Mouse (Mus musculus): Measurements from ENCODE around the gene Kcns1. TPM values are rescaled to one million over a fixed set of nuclear protein-coding genes. Genes with fewer than 3 reads are reported as not detected.

The Kcns1 gene
- polyA plus RNA-seq, 1 experiment from 2014 or later: not detected

GRCm38 (mm10) chr2:164135367-164135766 lies 35.5 kb downstream of the Kcns1 start:
- no peaks in the 10 kb centered on the region for H3K4me1 ChIP-seq
- no peaks in the 10 kb centered on the region for H3K27me3 ChIP-seq (replicated peaks; ENCODE audit: low read depth, poor library complexity, severe bottlenecking)
- DNase-seq (ENCODE audit: low spot score): no peak
- WGBS: 73% methylated on average over 1 of the region's 1 CpGs
- H3K4me3 ChIP-seq: no peak overlapping the region
- H3K9me3 ChIP-seq: no peaks in the 10 kb centered on the region
- H3K36me3 ChIP-seq (replicated peaks): peaks cover 30% of the 10 kb centered on the region
- no peak overlapping the region for H3K27ac ChIP-seq (replicated peaks)

GRCm38 (mm10) chr2:164134563-164134962 lies 36.4 kb downstream of the Kcns1 start:
- H3K9me3 ChIP-seq: no peaks in the 10 kb centered on the region
- 66% methylated on average over 6 of the region's 6 CpGs for WGBS

GRCm38 (mm10) chr2:164131586-164131985 lies 39.3 kb downstream of the Kcns1 start:
- Histone ChIP-seq H3K27me3 (replicated peaks; ENCODE audit: low read depth, poor library complexity, severe bottlenecking) (no peaks in the 10 kb centered on the region), H3K27ac (replicated peaks) (no peak overlapping the region), H3K4me1 (no peaks in the 10 kb centered on the region), H3K9me3 (no peaks in the 10 kb centered on the region), H3K36me3 (replicated peaks) (peaks cover 29% of the 10 kb centered on the region), H3K4me3 (no peak overlapping the region)
- DNase-seq (ENCODE audit: low spot score): no peak
- WGBS: 74% methylated on average over 1 of the region's 1 CpGs

More at GRCm38 (mm10) chr2:164134563-164134962, 36.4 kb downstream of the Kcns1 start:
- H3K36me3 ChIP-seq (replicated peaks): peaks cover 22% of the 10 kb centered on the region
- DNase-seq (ENCODE audit: low spot score): no peak
- H3K27me3 ChIP-seq (replicated peaks; ENCODE audit: low read depth, poor library complexity, severe bottlenecking): no peaks in the 10 kb centered on the region
- H3K4me3 ChIP-seq: no peak overlapping the region
- H3K4me1 ChIP-seq: no peaks in the 10 kb centered on the region
- no peak overlapping the region for H3K27ac ChIP-seq (replicated peaks)

GRCm38 (mm10) chr2:164128576-164129411 lies 42.1 kb downstream of the Kcns1 start:
- no peaks in the 10 kb centered on the region for H3K27me3 ChIP-seq (replicated peaks; ENCODE audit: low read depth, poor library complexity, severe bottlenecking)
- no peak overlapping the region for H3K27ac ChIP-seq (replicated peaks)
- no peaks in the 10 kb centered on the region for H3K4me1 ChIP-seq
- DNase-seq (ENCODE audit: low spot score): no peak
- no peaks in the 10 kb centered on the region for H3K9me3 ChIP-seq
- WGBS: 93% methylated on average over 12 of the region's 12 CpGs
- peaks cover 43% of the 10 kb centered on the region for H3K36me3 ChIP-seq (replicated peaks)
- H3K4me3 ChIP-seq: no peak overlapping the region

- H3K9me3 ChIP-seq: no peaks in the 10 kb centered on the region
- H3K4me1 ChIP-seq: no peaks in the 10 kb centered on the region
- no peak overlapping the region for H3K27ac ChIP-seq (replicated peaks)
- peaks cover 46% of the 10 kb centered on the region for H3K36me3 ChIP-seq (replicated peaks)
- DNase-seq (ENCODE audit: low spot score): no peak
- H3K27me3 ChIP-seq (replicated peaks; ENCODE audit: low read depth, poor library complexity, severe bottlenecking): no peaks in the 10 kb centered on the region
- H3K4me3 ChIP-seq: no peak overlapping the region
- 92% methylated on average over 2 of the region's 2 CpGs for WGBS
Observed at GRCm38 (mm10) chr2:164127297-164127696, 43.6 kb downstream of the Kcns1 start.

DNA sequence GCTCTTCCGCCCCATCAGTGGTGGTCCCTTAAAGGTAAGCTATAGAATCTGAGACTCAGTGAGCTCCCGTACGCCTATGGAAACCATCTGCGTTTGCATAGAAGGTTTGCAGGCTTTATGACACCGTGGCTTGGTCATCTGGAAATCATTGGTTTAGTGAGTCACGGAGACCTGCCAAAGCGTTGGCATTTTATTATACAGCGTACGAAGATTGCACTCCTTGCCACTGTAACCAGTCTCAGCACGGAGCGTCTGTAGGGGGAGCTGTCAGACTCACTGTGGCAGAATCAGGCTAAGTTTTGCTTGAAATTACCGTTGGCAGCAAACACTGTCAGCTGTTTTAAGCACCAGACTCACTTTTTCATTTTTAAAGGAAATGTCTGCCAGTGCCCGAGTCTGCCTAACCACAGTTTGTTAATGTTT lies 44.4 kb downstream of the Kcns1 start:
- 83% methylated on average over 13 of the region's 13 CpGs for WGBS
- H3K4me3 ChIP-seq: no peak overlapping the region
- H3K36me3 ChIP-seq (replicated peaks): peaks cover 45% of the 10 kb centered on the region
- no peak for DNase-seq (ENCODE audit: low spot score)
- no peaks in the 10 kb centered on the region for H3K9me3 ChIP-seq
- H3K4me1 ChIP-seq: no peaks in the 10 kb centered on the region
- no peaks in the 10 kb centered on the region for H3K27me3 ChIP-seq (replicated peaks; ENCODE audit: low read depth, poor library complexity, severe bottlenecking)
- no peak overlapping the region for H3K27ac ChIP-seq (replicated peaks)

DNA sequence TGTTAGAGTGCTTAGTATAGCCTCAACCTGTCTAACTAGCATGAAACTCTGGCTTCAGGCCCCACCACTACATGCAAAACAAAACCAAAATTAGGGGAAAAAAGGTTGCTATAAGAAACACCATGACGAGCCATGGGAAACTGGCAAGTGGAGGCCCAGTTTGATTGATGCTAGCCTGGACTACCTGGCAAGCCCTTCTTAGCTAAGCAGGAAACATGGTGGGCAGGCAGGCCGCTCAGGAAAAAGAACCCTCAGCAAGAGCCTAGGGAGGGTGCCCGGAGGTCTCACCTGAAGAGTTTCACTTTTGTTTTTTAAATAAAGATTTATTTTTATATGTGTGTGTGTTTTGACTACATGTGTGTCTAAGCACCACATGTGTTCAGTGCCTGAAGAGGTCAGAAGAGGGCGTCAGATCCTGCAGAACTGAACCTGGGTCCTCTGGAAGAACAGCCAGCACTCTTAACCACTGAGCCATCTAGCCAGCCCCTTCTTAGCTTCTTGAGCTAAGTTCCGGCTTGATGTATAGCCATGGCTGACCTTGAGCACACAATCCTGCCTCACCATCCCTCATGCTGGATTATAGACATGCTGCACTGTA lies 47.6 kb downstream of the Kcns1 start:
- 81% methylated on average over 5 of the region's 5 CpGs for whole genome bisulfite sequencing
- peaks cover 59% of the 10 kb centered on the region for H3K36me3 ChIP-seq (replicated peaks)

DNA sequence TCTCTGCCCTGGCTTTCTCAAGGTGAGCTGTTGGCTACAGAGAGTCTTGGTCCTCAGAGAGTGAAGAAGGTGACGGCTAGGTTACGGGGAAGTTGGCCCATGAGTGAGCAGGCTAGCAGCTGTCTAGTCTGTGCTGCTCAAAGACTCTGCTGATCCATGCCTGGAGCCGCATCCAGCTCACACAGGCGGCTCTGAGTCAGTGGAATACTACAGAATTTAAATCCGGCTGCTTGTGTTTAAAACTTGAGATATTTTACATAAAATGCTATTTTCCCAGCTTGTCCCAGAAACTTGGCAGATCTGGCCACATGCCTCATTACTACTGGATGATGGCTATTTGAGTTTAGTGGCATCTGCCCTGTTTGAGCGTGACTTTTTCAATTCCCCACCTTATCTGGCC lies 51.4 kb downstream of the Kcns1 start:
- Histone ChIP-seq H3K4me1 (no peaks in the 10 kb centered on the region), H3K27me3 (replicated peaks; ENCODE audit: low read depth, poor library complexity, severe bottlenecking) (no peaks in the 10 kb centered on the region), H3K9me3 (no peaks in the 10 kb centered on the region), H3K4me3 (no peak overlapping the region), H3K27ac (replicated peaks) (no peak overlapping the region), H3K36me3 (replicated peaks) (peaks cover 59% of the 10 kb centered on the region)
- 93% methylated on average over 6 of the region's 6 CpGs for WGBS
- no peak for DNase-seq (ENCODE audit: low spot score)

More for the DNA sequence above, 47.6 kb downstream of the Kcns1 start:
- no peak overlapping the region for H3K27ac ChIP-seq (replicated peaks)
- no peaks in the 10 kb centered on the region for H3K4me1 ChIP-seq
- no peaks in the 10 kb centered on the region for H3K27me3 ChIP-seq (replicated peaks; ENCODE audit: low read depth, poor library complexity, severe bottlenecking)
- no peak for DNase-seq (ENCODE audit: low spot score)
- H3K9me3 ChIP-seq: no peaks in the 10 kb centered on the region
- H3K4me3 ChIP-seq: no peak overlapping the region

DNA sequence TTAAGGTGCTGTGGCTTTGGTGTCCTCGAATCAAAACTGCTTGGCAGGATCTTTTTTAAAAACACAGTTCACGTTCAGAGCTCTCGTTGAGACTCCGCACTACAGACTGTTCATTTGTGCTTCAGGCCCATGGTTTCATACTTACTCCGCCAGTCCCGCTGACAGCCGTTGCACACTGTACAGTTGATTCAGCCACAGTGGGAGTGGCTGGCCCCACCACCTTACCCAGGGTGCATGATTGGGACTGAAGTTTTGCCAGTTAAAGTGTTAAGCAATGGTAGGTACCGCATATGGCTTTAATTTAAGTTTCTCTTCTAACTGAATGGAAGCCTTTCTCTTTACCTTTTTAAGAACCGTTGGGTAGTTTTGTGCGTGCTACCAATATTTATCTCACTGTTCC lies 55.4 kb downstream of the Kcns1 start:
- no peaks in the 10 kb centered on the region for H3K4me1 ChIP-seq
- H3K27me3 ChIP-seq (replicated peaks; ENCODE audit: low read depth, poor library complexity, severe bottlenecking): no peaks in the 10 kb centered on the region
- WGBS: 81% methylated on average over 10 of the region's 10 CpGs
- peaks cover 65% of the 10 kb centered on the region for H3K36me3 ChIP-seq (replicated peaks)
- no peak overlapping the region for H3K4me3 ChIP-seq
- no peaks in the 10 kb centered on the region for H3K9me3 ChIP-seq
- peak; percentile 29 for DNase-seq (ENCODE audit: low spot score)
- no peak overlapping the region for H3K27ac ChIP-seq (replicated peaks)

DNA sequence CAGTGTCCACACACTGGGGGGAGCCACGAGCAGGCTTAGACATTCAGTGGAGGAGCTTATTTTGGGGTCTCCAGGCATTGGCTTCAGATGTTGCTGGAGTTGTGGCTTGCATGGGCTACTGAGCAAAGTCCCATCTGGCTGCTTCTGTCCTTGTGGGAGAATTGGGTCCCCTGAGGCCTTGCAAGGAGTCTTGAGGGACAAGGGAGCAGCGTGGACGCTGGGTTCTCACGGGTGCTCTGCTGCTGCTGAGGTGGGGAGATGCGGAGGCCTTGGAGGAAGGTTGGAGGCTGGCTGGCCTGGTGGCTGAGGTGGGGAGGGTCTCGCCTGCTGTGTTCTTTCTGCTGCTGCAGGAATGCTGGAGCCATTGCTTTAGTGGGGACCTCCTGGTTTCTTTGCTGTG lies 56.9 kb downstream of the Kcns1 start:
- no peak overlapping the region for H3K27ac ChIP-seq (replicated peaks)
- whole genome bisulfite sequencing: 93% methylated on average over 6 of the region's 6 CpGs
- no peaks in the 10 kb centered on the region for H3K9me3 ChIP-seq
- H3K27me3 ChIP-seq (replicated peaks; ENCODE audit: low read depth, poor library complexity, severe bottlenecking): no peaks in the 10 kb centered on the region
- no peak overlapping the region for H3K4me3 ChIP-seq
- DNase-seq (ENCODE audit: low spot score): no peak
- no peaks in the 10 kb centered on the region for H3K4me1 ChIP-seq
- H3K36me3 ChIP-seq (replicated peaks): peaks cover 58% of the 10 kb centered on the region

Other genes starting within 250 kb of the Kcns1 start
- gene Ywhab, start 176.2 kb downstream of the Kcns1 start, polyA plus RNA-seq (2016; fragmentation: Nextera tagmentation; extraction: Ambion mirVana): 326 and 327 TPM in 2 replicates
- gene Pabpc1l, start 145.7 kb downstream of the Kcns1 start, polyA plus RNA-seq (2016; fragmentation: Nextera tagmentation; extraction: Ambion mirVana): 1.6 and 1.9 TPM in 2 replicates
- gene Stk4, start 100.8 kb downstream of the Kcns1 start, polyA plus RNA-seq (2016; fragmentation: Nextera tagmentation; extraction: Ambion mirVana): 33.1 and 34.8 TPM in 2 replicates
- gene Tomm34, start 99.9 kb downstream of the Kcns1 start, polyA plus RNA-seq (2016; fragmentation: Nextera tagmentation; extraction: Ambion mirVana): 68.1 and 71.9 TPM in 2 replicates
- not detected in 2 replicates for gene Wfdc5, start 11.6 kb upstream of the Kcns1 start, polyA plus RNA-seq (2016; fragmentation: Nextera tagmentation; extraction: Ambion mirVana)
- not detected in 2 replicates for gene Wfdc12, start 19.5 kb upstream of the Kcns1 start, polyA plus RNA-seq (2016; fragmentation: Nextera tagmentation; extraction: Ambion mirVana)
- not detected in 2 replicates for gene Wfdc15a, start 29.0 kb upstream of the Kcns1 start, polyA plus RNA-seq (2016; fragmentation: Nextera tagmentation; extraction: Ambion mirVana)
- not detected in 2 replicates for gene Wfdc15b, start 50.5 kb upstream of the Kcns1 start, polyA plus RNA-seq (2016; fragmentation: Nextera tagmentation; extraction: Ambion mirVana)
- not detected in 2 replicates for gene Svs2, start 67.4 kb upstream of the Kcns1 start, polyA plus RNA-seq (2016; fragmentation: Nextera tagmentation; extraction: Ambion mirVana)
- gene Svs3b, start 85.5 kb upstream of the Kcns1 start, polyA plus RNA-seq (2016; fragmentation: Nextera tagmentation; extraction: Ambion mirVana): not detected in 2 replicates
- gene Svs4, start 107.3 kb upstream of the Kcns1 start, polyA plus RNA-seq (2016; fragmentation: Nextera tagmentation; extraction: Ambion mirVana): not detected in 2 replicates
- not detected in 2 replicates for gene Svs3a, start 118.2 kb upstream of the Kcns1 start, polyA plus RNA-seq (2016; fragmentation: Nextera tagmentation; extraction: Ambion mirVana)
- gene Svs6, start 145.6 kb upstream of the Kcns1 start, polyA plus RNA-seq (2016; fragmentation: Nextera tagmentation; extraction: Ambion mirVana): not detected in 2 replicates
- gene Svs5, start 161.6 kb upstream of the Kcns1 start, polyA plus RNA-seq (2016; fragmentation: Nextera tagmentation; extraction: Ambion mirVana): not detected in 2 replicates
- 0.46 TPM in 1 of 2 replicates, not detected in the other for gene Slpi, start 218.0 kb upstream of the Kcns1 start, polyA plus RNA-seq (2016; fragmentation: Nextera tagmentation; extraction: Ambion mirVana)
- not detected in 2 replicates for gene Rbpjl, start 232.0 kb upstream of the Kcns1 start, polyA plus RNA-seq (2016; fragmentation: Nextera tagmentation; extraction: Ambion mirVana)
- 0.23 and 0.85 TPM in 2 replicates for gene Matn4, start 234.0 kb upstream of the Kcns1 start, polyA plus RNA-seq (2016; fragmentation: Nextera tagmentation; extraction: Ambion mirVana)